Mouse (Mus musculus) urinary bladder, postnatal 4 days (tissue): ENCODE results near the gene Gm45623.

Experiments used
- DNase-seq, 2 experiments: peaks; one replicate each; pipeline ENCODE4 v3.0.0; 2021 to 2022; ENCODE audit warnings: low spot score in 2 of 2

The Gm45623 gene

DNA sequence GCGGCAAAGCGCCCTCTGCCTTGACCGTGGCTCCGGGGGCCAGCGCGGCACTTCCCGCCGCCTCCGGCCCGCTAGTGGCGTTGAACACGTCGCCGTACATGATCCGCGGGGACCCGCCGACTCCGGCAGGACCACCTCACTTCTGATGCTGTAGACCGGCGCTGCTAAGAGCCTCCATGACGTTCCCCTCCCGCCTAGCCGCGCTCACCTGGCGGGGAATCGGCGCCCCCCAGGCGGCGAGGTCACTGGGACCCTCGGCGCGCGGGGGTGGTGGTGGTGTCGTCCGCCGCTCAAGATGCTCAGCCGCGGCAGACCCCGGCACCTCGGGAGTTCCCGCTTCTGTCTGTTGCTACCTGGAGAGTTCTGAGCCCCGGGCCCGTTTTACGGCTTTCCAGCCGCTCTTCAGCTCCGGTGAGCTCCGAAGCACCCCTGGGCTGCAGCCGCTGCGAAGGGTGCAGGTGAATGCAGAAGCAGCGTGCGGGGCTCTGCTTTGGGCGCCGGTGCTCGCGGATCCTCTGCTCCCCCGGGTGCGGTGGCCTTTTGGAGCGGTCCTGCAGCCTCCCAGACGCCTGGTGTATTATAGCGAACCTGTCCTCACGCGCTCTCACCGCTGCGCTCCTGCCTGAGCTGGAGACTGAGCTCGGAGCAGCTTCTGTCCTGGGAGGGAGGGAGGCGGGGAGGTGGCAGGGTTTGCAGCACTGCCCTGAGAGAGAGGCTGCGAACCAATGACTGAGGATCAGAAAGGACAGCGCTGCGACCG is at the start of gene Gm45623:
Gene Gm45623, minus strand, starts transcription at position 636 of the 760 bp plus-strand sequence.
- no peak for DNase-seq

DNA sequence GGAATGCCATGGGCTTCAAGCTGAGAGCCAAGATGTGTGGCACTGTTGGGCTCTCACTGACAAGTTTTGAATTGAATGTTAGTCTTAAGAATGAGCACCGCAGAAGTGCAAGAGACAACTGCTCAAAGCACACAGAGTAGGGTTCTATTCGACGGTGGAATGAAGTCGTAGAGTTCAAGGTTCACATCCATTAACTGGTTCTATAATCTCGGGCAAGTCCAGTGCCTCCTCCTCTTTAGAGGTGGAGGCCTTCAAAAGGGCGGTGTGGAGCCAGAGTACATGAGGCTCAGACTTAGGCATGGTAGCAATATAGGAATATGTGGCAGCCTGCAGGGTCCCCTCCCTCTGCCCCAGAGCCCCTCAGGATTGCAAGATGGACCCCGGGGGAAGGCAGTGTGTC is 43.8 kb upstream of the Gm45623 start:
- no peak for DNase-seq

DNA sequence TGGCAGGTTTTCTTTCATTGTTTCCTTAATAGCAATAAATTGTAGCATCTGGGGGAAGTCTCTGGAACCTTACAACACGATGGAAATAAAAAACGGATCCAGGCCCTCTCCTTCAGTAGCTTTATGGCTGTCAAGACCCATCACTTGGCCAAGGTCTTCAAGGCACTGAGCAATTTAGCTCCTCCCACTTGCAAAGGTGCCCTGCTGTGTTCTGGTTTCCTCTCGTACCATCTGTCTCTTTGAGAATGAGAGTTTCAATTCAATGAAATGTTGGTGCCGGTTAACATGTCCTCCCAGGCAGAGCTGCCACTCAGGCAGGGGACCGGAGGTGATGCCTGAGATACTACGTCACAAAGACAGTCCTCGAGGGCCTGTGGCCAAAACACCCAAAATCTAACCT is 41.9 kb upstream of the Gm45623 start:
- DNase-seq: no peak

DNA sequence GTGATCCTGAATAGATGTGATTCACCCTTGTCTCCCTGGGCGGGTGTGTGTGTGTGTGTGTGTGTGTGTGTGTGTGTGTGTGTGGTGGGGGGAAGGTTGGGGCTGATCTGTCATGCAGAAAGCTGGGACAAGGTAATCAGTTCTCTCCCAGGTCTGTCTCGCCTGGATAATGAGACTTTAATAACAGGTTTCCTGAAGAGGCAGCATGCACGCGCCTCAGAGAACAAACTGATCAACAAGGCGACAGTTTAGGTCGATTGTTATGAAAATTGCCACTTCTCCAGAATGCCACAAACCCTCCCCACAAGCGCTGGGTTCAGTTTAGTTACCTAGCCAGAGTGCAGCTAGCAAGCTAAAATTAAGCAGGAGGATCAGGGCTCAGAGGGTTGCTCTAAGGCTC is 40.8 kb upstream of the Gm45623 start:
- DNase-seq: no peak

DNA sequence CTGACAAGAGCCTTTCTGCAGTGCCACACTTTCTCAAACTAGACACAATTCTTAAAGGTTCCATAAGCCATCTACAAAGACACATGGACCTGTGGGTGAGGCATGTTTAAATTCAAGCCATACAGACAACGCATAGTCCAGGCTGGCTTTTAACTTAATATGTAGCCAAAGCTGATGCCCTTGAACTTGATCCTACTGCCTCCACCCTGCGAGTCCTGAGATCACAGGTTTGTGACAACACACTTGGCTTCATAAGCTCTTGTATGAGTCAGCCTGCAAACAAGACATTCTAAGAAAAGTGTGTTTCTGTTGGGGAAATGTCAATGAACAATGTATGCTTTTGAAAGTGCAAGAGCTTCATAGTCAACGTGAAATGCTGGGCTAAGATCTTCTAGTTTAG is 39.2 kb upstream of the Gm45623 start:
- DNase-seq: no peak

DNA sequence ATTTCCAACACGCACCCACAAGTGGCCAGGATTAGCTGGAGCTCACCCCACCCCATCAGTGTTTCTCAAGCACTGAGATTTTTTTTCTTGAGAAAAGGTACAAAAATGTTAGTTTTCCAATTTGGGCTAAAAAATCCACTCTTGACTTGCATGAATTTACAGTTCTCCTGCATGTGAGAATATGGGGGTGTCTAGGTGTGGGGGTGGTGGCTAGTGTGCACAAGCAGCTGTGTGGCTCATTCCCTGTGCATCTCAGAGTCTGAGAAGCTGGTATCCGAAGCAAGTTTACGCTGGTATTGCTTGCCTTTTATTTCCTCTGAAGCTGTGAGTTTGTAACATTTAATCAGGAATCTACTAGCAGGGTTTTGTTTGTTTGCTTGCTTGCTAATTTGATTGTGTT is 37.1 kb upstream of the Gm45623 start:
- no peak for DNase-seq

DNA sequence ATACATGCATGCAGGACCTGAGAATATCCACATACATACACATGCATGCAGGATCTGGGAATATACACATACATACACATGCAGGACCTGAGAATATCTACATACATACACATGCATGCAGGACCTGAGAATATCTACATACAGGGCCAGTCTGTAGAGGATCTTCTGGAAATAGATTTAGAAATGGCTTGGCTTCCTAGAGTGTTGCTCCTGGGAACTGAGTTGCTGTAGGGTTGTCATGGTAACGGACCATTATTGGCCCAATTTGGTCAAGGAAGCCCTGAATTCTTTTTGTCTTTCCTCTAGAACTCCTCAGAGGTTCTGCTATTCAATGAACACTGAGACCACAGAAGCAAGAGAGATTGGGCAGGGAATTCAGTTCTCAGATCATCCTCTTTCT is 29.0 kb upstream of the Gm45623 start:
- DNase-seq: no peak

DNA sequence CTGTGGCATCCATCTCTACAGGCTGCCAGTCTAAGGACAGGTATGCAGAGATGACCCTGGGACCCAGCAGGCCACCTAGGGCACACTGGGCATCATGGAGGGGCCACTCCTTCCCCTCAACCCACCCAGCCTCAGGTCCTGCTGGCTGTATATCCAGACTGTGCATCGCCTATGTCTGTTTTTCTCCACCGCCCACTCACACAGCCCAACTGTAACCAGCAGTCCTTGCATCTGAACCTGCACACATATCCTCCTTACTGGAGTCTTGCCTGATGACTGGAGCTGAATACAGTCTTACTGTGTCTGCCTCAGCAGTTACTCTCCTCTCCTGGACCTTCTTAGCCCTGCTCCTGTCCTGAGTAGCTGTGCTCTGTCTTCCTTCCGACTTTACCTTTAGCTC is 28.1 kb upstream of the Gm45623 start:
- DNase-seq: no peak

DNA sequence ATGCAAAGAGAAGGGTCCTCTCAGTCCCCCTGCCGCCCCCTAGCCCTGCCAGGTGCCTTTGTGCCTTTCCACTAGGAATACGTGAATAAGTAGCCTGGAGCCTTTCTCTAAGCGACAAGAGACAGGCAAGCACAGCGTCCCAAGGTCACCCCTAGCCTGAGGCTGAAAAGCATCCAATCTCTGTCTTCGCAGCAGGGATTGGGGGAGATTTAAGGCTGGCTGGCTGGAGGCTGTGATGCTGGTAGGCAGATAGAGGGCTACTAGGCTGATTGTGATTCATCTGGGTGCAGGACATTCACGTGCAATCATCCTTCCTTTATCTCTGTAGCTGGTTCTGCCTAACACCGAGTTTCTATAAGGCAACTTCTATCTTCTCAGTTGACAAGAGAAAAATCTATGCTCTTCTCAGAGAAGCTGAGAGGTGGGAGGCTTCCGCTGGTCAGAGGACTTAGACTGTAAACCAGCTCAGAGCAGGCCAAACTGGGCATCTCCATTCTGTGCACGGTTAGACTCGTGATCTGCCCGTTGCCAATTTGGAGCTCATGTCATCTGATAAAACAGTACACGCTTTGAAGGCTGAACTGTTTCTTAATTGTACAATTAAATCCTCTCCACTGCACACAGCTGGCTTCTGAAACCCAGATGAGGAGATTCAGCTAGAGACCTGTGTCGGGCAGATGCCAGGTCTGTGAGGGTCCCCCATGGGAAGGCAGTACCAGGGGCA is 27.3 kb upstream of the Gm45623 start:
- DNase-seq: no peak

DNA sequence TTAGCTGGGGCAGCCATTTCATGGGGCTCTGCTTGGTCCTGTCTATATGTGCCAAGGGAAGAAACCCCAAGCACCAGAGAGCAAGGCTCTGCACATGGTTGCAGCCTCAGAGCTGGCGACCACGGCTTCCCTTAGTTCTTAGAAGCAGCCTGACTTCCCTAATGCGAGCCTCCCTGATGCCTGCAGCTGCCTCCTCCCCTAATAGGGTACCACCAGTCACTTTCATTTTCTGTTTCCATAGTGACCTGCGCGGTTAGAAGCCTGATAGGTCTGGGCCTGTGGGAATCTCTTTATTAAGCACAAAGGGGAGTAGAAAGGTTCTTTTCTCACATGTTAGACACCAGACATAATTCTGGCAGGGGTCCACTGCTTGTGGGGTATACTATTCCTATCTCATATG is 20.7 kb upstream of the Gm45623 start:
- DNase-seq: no peak

DNA sequence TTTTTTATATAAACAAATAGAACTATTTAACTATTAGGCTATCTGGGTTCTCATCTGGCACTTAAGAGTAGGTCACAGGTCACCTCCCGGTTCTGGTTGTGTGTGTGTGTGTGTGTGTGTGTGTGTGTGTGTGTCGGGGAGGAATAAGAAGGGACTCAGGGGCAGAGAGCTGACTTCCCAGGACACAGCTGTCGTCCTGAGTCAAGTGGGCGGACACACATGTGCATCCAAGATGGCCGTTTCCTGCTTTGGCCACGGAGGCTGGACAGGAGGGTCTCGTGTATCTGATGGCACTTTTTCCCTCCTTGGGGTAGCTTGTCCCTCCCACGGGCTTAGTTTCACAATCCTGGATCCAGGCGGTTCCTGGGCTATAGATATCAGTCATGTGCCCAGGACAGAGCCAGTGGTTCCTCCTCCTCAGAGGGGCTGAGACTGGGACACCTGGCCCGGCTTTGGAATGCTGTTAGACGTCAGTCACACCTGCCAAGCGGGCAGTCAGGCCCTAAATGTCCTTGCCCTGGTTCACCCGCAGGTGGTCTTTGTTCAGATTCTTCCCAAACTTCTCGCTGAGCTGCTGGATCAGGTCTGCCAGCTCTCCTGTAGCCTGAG is 19.7 kb upstream of the Gm45623 start:
- no peak for DNase-seq

DNA sequence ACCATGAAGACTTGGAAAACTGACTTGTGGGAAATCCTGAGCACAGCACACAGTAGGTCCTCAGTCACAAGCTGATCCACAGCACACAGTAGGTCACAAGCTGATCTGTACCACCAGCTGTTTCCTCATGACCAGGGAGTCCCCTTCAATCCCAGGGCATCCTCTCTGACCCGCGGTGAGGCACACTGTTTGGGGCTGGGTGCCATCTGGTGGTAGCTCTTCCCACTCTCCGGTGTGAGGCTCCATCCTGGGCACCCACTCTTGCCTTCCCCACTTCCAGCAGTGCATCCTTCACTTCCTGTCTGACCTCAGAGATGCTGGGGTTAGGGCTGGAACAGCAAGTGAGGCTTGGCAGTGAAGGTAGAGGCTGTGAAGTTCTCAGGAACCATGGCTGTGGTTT is 19.0 kb upstream of the Gm45623 start:
- DNase-seq: no peak

DNA sequence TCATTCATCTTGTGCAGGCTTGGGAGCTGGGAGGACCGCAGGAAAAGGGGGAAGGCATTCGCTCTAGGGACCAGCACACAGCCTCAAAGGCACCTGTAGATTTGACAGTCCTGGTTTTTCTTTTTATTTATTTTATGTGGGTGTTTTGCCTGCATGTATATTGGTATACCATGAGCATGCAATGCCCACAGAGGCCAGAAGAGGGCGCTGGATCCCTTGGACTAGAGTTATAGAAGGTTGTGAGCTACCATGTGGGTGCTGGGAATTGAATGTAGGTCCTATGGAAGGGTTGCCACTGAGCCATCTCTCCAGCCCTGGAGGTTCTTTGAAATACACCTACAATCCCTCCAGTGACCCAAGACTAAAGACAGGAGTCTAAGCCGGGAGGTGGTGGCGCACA is 17.2 kb upstream of the Gm45623 start:
- no peak for DNase-seq

DNA sequence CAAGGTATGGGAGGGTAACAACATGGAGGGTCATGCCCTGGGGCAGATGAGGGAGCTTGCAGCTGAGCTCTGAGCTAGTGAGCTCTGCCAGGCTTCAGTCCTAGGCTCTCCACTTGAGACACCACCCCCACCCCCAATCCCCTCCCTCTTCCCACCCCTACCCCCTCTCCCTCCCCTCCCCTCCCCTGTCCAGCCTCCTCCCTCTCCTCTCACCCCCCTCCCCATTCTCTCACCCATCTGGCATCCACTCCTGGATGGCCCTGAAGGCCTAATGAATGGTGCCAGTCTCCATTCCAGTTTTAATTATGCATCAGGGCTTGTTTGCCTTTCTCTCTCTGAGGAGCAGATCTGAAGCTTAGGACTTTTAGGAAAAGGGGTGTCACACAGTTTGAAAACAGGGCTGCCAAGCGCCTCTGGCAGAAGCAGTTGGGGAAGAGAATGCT is 16.5 kb upstream of the Gm45623 start:
- DNase-seq: no peak

DNA sequence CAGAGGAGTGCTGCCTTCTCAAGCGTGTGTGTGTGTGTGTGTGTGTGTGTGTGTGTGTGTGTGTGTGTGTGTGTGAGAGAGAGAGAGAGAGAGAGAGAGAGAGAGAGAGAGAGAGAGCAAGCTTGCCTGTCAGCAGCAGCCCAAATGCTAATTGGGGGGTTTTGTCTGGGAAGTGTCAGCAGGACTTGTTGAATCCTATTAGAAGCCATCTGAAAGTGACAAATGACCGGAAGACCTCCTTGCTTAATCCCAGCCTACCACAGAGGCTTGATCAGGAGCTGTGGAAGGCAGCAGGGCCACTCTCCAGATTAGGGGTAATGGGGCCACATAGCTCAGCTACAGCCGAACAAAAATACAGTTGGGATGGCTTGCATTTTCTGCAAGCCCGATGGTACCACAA is 15.8 kb upstream of the Gm45623 start:
- DNase-seq: no peak

DNA sequence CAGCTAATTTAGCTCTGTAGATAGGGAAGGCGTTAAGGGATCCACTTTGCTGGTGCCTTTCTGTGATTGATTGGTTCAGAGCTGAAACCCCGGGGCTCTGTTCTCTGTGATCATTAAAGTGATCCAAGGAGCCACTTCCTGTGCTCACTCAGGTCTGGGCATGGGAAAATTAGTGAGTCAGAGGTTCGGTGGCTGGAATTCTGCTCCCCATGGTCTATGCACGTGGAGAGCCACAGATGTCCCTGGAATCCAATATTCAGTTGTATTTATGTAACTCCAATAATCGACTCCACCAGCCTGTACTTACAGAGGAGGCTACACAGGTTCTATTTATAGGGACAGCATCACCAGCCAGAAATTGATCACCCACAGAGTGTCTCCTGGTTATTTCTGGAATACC is 12.6 kb upstream of the Gm45623 start:
- no peak for DNase-seq

DNA sequence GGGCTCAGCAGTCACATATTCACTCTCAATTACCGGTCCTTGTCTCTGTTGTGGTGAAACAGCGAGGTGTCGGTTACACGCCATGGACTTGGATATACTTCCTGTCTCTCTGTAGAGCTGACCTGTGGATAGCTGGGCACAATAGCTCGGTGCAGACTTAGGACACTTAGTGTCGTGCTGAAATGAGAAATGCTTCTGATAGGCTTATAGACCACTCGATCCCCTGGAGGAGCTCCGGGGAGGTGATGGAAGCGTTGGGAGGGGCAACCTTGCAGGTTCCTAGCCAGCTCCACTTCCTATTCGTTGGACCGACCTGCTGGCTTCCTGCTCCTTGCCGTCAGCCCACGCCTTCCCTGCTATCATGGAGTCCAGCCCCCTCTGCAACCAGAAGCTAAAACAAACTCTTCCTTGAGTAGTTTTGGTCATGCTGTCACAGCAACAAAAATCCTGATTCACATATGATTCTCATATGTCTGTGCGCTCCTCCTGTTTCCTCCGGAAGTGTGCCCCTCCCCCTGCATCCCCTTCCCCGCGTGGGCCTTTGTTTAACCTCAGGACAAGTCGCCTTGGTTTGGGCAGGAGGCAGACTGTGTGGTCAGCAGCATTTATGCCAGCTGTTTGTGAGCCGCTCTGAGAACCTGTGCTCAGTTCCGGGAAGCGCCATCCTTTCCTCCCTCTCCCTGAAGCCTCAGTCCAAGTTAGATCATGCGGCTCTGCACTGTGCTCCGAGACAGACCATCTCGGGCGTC is 11.8 kb upstream of the Gm45623 start:
- DNase-seq: no peak

DNA sequence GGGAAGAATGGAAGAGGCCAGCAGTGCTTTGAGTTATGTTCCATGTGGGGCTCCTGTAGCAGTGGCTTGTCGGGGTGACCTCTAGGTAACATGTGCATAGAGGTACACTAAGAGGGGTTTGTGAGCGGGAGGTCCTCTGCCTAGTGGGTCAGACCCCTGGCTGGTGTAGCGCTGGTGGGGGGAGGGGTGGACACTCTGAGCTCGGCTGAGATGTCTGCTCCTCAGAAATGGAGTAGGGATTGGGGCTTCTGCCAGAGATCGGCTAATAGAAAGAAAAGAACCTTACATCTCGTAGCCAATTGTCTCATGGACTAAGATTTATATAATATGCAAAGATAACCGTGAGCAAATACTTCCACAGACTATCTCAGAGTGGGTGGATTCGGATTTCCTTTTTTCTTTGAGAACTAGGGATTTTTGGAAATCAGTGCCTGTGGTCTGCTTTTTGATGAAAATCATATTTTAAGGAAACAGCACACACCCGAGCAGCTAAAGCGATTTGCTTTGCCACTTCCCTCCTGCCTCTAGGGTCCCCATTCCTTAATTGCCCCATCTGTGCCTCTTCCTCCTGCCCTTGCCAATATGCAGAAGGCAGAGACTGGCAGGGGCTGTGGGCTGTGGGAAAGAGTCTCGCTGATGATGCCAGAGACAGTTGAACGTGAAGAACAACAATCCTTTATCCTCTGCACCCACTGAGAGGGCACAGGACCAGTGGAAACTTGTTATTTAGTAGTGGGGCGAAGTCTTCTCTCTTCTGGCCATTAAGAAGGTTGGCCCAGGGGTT is 9.0 kb upstream of the Gm45623 start:
- no peak for DNase-seq

DNA sequence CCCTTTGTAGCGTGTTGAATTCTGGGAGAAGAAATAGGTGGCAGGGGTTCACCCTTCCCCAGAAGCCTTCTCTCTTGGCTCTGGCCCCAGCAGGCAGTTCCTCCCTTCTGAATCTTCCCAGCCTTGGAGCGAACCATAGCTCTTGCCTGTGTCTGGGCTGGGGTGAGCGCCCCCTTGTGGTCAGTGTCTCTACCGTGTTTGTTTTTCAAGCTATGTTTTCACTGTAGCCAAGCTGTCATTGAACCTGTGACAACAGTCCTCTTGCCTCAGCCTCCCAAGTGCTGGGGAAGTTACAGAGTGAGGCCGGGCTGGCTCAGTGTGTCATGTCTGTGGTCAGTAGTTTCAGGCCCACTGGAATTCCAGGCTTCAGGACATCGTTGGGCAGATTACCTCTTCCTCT is 4.9 kb upstream of the Gm45623 start:
- peak; percentile 58 to 85 for DNase-seq

DNA sequence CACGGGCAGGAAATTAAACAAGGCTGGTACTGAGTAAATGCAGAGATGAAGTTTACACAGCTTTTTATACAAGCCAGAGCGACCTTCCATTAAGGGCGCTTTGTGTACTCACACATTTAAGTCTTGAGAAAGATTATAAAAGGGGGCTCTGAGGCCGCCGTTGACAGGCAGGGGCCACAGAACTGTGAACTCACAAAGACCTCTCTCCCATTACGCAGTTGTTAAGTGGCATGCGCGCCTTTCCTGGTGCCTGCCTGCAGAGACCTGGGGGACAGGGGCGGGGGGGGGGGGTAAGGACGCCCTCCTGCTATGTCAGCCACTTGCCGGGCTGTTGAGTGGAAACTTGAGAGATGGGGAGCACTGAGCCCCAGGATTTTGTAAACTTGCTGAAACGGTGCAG is 3.6 kb upstream of the Gm45623 start:
- DNase-seq: no peak

DNA sequence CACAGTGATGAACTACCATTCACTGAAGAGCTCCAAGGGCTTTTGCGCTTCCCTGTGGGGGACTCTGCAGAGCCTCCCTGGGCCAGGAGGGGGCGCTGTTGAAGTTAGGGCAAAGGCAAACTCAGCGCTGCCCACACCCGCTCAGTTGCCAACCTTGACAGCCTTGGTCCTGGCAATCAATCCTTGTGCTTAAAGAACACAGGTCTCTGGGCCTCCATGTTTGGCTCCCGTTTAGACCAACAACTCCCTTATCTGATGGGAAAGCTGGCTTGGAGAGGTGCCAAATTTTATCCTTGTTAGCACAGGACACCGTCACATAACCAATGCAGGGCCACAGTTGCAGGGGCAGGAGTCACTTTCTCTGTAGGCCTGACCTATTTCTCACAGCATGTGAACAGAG is 2.2 kb upstream of the Gm45623 start:
- DNase-seq: peak in 1 of 2 experiments; percentile 70
